Mouse (Mus musculus) olfactory bulb, adult 2 months (tissue): Measurements from ENCODE around the gene Olfr645. TPM values are rescaled to one million over a fixed set of nuclear protein-coding genes. Genes with fewer than 3 reads are reported as not detected.

Experiments
- H3K27ac ChIP-seq: fragments of 200-500 bp; 2 replicates; pipeline ENCODE4 v1.5.1; 2012; ENCODE audit warnings: low read depth, low read length; ENCODE audit not compliant: insufficient read depth
- H3K4me1 ChIP-seq: fragments of 200-500 bp; 2 replicates; pipeline ENCODE4 v1.6.1; 2012; ENCODE audit warnings: low read length; ENCODE audit not compliant: control insufficient read depth, insufficient read depth
- H3K4me3 ChIP-seq: fragments of 200-500 bp; 2 replicates; pipeline ENCODE4 v1.5.1; 2012; ENCODE audit warnings: mild to moderate bottlenecking, low read depth, low read length, moderate library complexity; ENCODE audit not compliant: insufficient read depth
- CTCF ChIP-seq: fragments of 200-500 bp; IDR thresholded peaks from 2 replicates; pipeline ENCODE4 v1.5.1; 2012; ENCODE audit warnings: low read depth, mild to moderate bottlenecking, low read length, moderate library complexity; ENCODE audit not compliant: insufficient read depth
- POLR2A ChIP-seq: fragments of 200-500 bp; IDR thresholded peaks from 2 replicates; pipeline ENCODE4 v1.6.1; 2012; ENCODE audit warnings: mild to moderate bottlenecking, low read depth, low read length, moderate library complexity; ENCODE audit not compliant: insufficient read depth
- WGBS: fragments of 180-500 bp; shearing (Covaris S2); methylation state at CpG from one replicate; pipeline ENCODE4 v1.1.7; 2018; 5-methylcytosine and 5-hydroxymethylcytosine counted together
- polyA plus RNA-seq: library from polyadenylated mRNA; stranded (reverse); fragments of >200 nt; gene quantifications from 2 replicates; pipeline ENCODE4 v1.2.4, GENCODE M21; 2012; ENCODE audit warnings: low replicate concordance; ENCODE audit not compliant: missing spikeins, insufficient read depth, insufficient read length

Gene Olfr645
- not detected in 2 replicates for polyA plus RNA-seq

DNA sequence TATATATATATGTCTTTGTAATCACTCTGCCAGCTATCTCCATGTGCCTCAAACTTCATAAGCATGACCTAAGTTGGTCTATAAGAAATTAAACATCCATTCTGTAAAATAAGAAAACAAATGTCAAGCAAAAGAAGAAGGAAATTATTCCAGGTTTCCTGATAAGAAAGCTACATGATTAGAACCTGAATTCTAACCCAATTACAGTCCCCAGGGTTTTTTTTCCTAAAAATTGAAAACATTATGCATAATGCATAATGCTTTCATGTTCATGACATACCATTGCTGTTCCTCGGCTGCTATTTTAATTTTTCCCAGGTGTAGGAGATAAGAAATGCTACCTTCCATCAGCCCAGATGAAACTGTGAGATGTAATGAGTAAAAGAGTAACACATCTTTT is at the start of gene Olfr645:
Olfr645 (minus strand) TSS at position 101 of the 400 bp plus-strand sequence.
- Histone ChIP-seq H3K4me3 (no peak within 1 kb of the TSS), H3K27ac (no peak within 1 kb of the TSS), H3K4me1 (no peaks in the 10 kb centered on the region)
- WGBS: 79% methylated on average over 1 of the region's 1 CpGs
- TF ChIP-seq POLR2A (no peak), CTCF (no peak)

DNA sequence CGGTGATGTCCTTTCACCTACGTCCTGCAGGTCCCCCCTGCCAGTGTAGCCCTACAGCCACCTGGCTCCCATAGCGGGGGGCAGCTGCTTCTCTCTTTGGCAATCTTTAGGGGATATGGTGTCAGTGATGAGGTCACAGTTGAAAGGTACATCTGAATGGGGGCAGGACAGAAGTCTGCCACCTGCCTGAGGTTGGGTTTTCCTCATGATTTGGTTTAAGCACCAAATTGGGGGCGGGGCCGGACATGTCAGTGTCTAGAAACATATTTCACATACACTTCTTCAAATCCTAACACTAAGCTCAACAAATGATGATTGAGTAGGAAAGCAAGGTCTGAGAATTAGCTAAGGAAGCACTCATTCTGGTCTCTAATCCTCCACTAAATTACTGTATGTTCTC is 44.5 kb upstream of the Olfr645 start, which contains the start of gene Ubqln5:
Ubqln5 (minus strand) TSS at position 101 of the 400 bp plus-strand sequence.
- Histone ChIP-seq H3K4me1 (no peaks in the 10 kb centered on the region), H3K4me3 (no peak within 1 kb of the TSS), H3K27ac (no peak within 1 kb of the TSS)
- 93% methylated on average over 5 of the region's 5 CpGs for WGBS
- TF ChIP-seq POLR2A (no peak), CTCF (no peak)

DNA sequence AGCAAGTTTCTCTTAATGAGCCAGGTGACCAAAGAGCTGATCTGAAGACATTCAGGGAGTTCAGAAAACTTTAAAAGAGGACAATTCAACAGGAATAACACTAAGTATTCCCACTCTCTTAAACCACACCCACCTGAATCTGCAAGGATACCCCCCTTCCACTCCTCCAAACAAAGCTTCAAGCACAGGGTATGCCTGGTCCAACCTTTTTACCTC is 19.4 kb upstream of the Olfr645 start, which contains the start of gene Olfr646:
Olfr646 (plus strand) TSS at position 117 of the 216 bp plus-strand sequence.
- TF ChIP-seq CTCF (no peak), POLR2A (no peak)
- Histone ChIP-seq H3K27ac (no peak within 1 kb of the TSS), H3K4me1 (no peaks in the 10 kb centered on the region), H3K4me3 (no peak within 1 kb of the TSS)

DNA sequence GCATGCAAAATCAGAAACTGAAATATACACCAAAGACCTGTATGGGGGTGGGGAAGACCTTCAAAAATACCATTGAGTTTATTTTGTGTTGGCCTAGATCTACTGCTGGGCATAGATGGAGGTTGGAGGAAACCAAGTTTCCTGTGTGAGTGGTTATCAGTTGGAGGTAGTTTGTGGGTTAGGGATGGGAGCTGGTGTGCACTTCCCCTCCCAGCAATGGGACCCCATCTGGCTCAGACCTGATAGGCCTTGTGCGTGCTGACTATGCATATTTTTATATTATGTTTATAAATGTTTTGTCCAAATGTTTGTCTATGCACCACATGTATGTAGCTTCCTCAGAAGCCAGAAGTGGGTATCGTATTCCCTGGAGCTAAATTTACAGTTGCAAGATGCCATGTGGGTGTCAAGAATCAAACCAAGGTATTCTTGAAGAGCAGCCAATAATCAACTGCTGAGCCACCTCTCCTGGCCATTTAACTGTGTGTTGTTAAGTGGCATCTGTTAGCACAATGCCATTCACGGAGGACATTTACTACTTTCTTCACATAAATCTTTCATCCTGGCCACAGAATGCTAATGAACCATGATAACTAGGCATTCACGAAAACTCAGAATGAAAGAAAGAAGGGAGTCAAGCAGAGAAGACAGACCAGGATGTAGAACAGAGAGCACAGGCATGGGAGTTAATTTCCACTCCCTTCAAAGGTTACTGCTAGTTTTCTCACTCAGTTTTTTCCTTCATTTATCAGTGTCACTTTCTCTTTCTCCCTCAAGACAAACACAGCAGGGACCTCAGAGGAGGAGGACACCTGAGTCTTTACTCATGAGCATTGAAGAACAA is 18.9 kb upstream of the Olfr645 start:
- Histone ChIP-seq H3K27ac (no peak overlapping the region), H3K4me1 (no peaks in the 10 kb centered on the region), H3K4me3 (no peak overlapping the region)
- TF ChIP-seq POLR2A (no peak), CTCF (no peak)
- 59% methylated on average over 4 of the region's 4 CpGs for whole genome bisulfite sequencing

DNA sequence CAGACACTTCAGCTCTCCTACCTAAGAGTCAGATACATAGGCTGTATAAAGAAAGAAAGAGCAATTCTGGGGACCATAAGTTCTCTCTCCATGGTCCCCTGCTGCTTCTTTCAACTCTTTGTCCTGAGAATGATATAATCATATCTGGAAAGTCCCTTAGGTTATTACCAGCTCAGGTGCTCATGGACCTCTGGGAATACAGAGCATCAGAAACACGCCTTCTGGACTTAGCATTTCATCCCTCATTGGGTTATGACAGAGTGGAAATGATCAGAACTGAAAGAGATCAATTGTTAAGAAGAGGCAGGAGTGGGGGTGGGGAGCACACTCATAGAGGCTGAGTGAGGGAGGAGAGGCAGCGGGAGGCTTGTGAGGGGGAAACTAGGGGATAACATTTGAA is 13.5 kb downstream of the Olfr645 start, which contains the start of gene Olfr644:
Olfr644 (minus strand) TSS at position 101 of the 400 bp plus-strand sequence.
- 66% methylated on average over 2 of the region's 2 CpGs for WGBS
- Histone ChIP-seq H3K4me1 (no peaks in the 10 kb centered on the region), H3K27ac (no peak within 1 kb of the TSS), H3K4me3 (no peak within 1 kb of the TSS)
- no peak for TF ChIP-seq CTCF
- TF ChIP-seq POLR2A: no peak

DNA sequence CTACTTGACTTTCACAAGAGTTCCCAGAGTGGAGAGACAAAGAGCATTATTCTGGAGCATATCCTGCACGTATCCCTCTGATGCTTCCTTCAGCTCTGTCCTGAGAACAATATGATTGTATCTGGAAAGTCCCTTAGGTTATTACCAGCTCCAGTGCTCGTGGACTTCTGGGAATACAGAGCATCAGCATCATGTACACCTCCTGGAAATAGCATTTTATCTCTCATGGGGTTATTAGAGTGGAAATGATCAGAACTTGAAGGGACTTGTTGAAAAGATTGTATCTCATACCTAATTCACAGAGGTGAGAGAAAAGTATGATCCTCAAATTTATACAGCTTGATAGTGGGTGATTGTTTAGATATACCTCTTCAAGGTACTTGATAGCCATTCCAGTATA is 23.9 kb downstream of the Olfr645 start, which contains the start of gene 4930516K23Rik:
4930516K23Rik (minus strand) TSS at position 101 of the 400 bp plus-strand sequence.
- Histone ChIP-seq H3K27ac (no peak within 1 kb of the TSS), H3K4me3 (no peak within 1 kb of the TSS), H3K4me1 (no peaks in the 10 kb centered on the region)
- no peak for TF ChIP-seq POLR2A
- no peak for TF ChIP-seq CTCF
- 51% methylated on average over 2 of the region's 2 CpGs for WGBS

DNA sequence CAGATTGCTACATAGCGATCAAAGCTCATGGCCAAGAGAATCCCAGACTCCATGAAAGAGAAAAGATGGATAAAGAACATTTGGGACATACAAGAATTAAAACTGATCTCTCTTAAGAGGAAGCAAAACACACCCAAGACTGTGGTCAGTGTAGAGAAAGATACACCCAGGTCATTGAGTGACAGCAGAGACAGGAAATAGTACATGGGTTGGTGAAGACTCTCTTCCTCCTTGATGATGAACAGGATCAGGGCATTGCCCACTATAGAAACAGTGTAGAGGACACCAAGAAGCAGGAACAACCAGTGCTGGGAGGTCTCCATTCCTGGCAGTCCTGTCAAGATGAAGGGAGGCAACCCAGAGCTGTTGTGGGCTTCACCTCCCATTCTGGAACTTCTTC is 26.1 kb downstream of the Olfr645 start:
- no peak for TF ChIP-seq POLR2A
- no peak for TF ChIP-seq CTCF
- no peak overlapping the region for H3K27ac ChIP-seq
- 91% methylated on average over 1 of the region's 1 CpGs for WGBS
- no peak overlapping the region for H3K4me3 ChIP-seq
- no peaks in the 10 kb centered on the region for H3K4me1 ChIP-seq

DNA sequence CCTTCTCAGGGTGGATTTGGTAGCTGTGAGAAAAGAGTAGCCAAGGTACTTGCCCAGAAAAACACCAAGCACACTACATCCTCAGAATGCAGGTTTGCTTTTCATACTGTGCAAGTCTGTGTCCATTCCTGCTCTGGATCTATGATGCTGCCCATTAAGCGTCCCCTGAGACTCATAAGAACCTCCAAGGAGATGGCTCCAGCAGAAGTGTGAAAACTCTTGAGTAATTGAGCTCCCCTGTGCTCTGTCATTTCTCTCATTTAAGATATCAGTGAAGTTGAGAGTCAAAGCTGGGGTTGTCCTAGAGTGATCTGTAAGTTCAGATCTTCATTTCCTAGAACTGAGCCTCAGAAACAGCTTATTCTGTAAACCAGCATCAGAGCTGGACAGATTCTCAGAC is 32.7 kb downstream of the Olfr645 start, which contains the start of gene Olfr642:
Olfr642 (minus strand) TSS at position 101 of the 400 bp plus-strand sequence.
- Histone ChIP-seq H3K27ac (no peak within 1 kb of the TSS), H3K4me3 (no peak within 1 kb of the TSS), H3K4me1 (no peaks in the 10 kb centered on the region)
- TF ChIP-seq CTCF (no peak), POLR2A (no peak)
- WGBS: 76% methylated on average over 1 of the region's 1 CpGs

DNA sequence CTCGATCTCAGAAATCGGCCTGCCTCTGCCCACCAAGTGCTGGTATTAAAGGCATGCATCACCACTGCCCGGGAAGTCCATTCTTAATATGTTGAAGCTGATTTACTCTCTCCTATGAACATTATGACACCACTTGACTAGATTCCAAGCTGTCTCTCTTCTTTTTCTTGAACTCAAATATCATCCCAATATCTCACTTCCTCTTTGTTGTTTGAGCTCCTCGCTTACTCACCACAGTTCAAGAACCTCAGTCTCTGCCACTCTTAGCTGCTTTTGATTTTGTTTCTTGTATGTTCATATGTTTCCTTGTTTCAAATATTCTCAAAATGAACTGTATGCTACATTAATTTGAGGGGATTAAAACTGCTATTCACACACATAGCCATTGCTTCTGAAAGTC is 34.5 kb downstream of the Olfr645 start:
- Histone ChIP-seq H3K27ac (no peak overlapping the region), H3K4me3 (no peak overlapping the region), H3K4me1 (no peaks in the 10 kb centered on the region)
- TF ChIP-seq CTCF (no peak), POLR2A (no peak)
- 89% methylated on average over 4 of the region's 4 CpGs for WGBS

DNA sequence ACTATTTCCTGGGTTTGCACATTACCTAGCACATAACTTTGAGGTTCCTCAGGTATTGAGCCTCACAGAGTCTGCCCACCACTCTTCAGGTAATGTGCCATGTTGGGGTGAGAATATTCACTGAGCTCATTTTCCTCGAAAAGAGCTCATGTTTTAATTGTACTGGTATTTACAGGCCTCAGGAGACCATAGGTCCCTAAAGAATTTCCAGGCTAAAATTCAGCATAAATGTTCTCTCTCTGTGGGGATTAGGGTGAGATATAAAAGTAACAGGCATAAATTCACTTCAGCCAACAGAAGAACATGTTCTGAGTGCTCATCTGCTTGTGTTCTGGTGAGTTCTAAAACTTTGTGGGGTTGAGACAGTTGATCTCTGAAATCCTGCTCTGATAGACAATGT is 50.1 kb downstream of the Olfr645 start, which contains the start of gene Olfr641:
Olfr641 (plus strand) TSS at position 301 of the 400 bp plus-strand sequence.
- WGBS: 66% methylated on average over 1 of the region's 1 CpGs
- TF ChIP-seq POLR2A (no peak), CTCF (no peak)
- no peak within 1 kb of the TSS for H3K27ac ChIP-seq
- no peaks in the 10 kb centered on the region for H3K4me1 ChIP-seq
- H3K4me3 ChIP-seq: no peak within 1 kb of the TSS

Other genes starting within 250 kb of the Olfr645 start
- gene Hbb-bh2, start 244.9 kb downstream of the Olfr645 start, polyA plus RNA-seq: not detected in 2 replicates
- not detected in 2 replicates for gene Hbb-bh1, start 242.3 kb downstream of the Olfr645 start, polyA plus RNA-seq
- gene Hbb-y, start 232.2 kb downstream of the Olfr645 start, polyA plus RNA-seq: not detected in 2 replicates
- not detected in 2 replicates for gene Olfr66, start 199.2 kb downstream of the Olfr645 start, polyA plus RNA-seq
- gene Olfr64, start 191.0 kb downstream of the Olfr645 start, polyA plus RNA-seq: not detected in 2 replicates
- gene Olfr65, start 182.0 kb downstream of the Olfr645 start, polyA plus RNA-seq: not detected in 2 replicates
- gene Olfr631, start 156.6 kb downstream of the Olfr645 start, polyA plus RNA-seq: not detected in 2 replicates
- gene Olfr632, start 151.1 kb downstream of the Olfr645 start, polyA plus RNA-seq: not detected in 2 replicates
- not detected in 2 replicates for gene Olfr633, start 141.0 kb downstream of the Olfr645 start, polyA plus RNA-seq
- not detected in 2 replicates for gene Olfr635, start 114.3 kb downstream of the Olfr645 start, polyA plus RNA-seq
- not detected in 2 replicates for gene Olfr638, start 86.7 kb downstream of the Olfr645 start, polyA plus RNA-seq
- gene Olfr639, start 68.2 kb downstream of the Olfr645 start, polyA plus RNA-seq: not detected in 2 replicates
- not detected in 2 replicates for gene Olfr640, start 59.9 kb downstream of the Olfr645 start, polyA plus RNA-seq
- gene Olfr641, start 50.0 kb downstream of the Olfr645 start, polyA plus RNA-seq: not detected in 2 replicates
- gene Olfr642, start 32.8 kb downstream of the Olfr645 start, polyA plus RNA-seq: not detected in 2 replicates
- gene 4930516K23Rik, start 24.0 kb downstream of the Olfr645 start, polyA plus RNA-seq: not detected in 2 replicates
- gene Olfr644, start 13.6 kb downstream of the Olfr645 start, polyA plus RNA-seq: not detected in 2 replicates
- not detected in 2 replicates for gene Olfr646, start 19.4 kb upstream of the Olfr645 start, polyA plus RNA-seq
- not detected in 2 replicates for gene Ubqln5, start 44.4 kb upstream of the Olfr645 start, polyA plus RNA-seq
- not detected in 2 replicates for gene Olfr643, start 51.9 kb upstream of the Olfr645 start, polyA plus RNA-seq
- not detected in 2 replicates for gene Ubqln3, start 57.8 kb upstream of the Olfr645 start, polyA plus RNA-seq
- gene Ubqlnl, start 65.1 kb upstream of the Olfr645 start, polyA plus RNA-seq: not detected in 2 replicates
- not detected in 2 replicates for gene Olfm5, start 79.4 kb upstream of the Olfr645 start, polyA plus RNA-seq
- not detected in 2 replicates for gene Olfr648, start 97.9 kb upstream of the Olfr645 start, polyA plus RNA-seq
- gene Olfr649, start 110.5 kb upstream of the Olfr645 start, polyA plus RNA-seq: not detected in 2 replicates
- gene Trim6, start 133.3 kb upstream of the Olfr645 start, polyA plus RNA-seq: not detected in 2 replicates
- not detected in 2 replicates for gene Trim34a, start 159.0 kb upstream of the Olfr645 start, polyA plus RNA-seq
- not detected in 2 replicates for gene Trim5, start 202.6 kb upstream of the Olfr645 start, polyA plus RNA-seq
- not detected in 2 replicates for gene Trim12a, start 230.0 kb upstream of the Olfr645 start, polyA plus RNA-seq
- not detected in 2 replicates for gene Trim34b, start 244.0 kb upstream of the Olfr645 start, polyA plus RNA-seq